Mouse (Mus musculus) intestine, embryonic 14.5 days (tissue): ENCODE measurements around the gene Phospho1. TPM values are rescaled to one million over a fixed set of nuclear protein-coding genes. Genes with fewer than 3 reads are reported as not detected.
A peak's percentile ranks its signal among the peaks of the same experiment; 100 is the strongest.

Experiments used
- ATAC-seq: fragments of 200-750 bp; cut with Nextera tagmentation; replicated peaks from 2 replicates; pipeline ENCODE4 v1.8.0; 2017; ENCODE audit warnings: low read depth, moderate number of reproducible peaks, moderate TSS enrichment, moderate library complexity; ENCODE audit not compliant: low FRiP score, low TSS enrichment
- DNase-seq: peaks from one replicate; pipeline ENCODE4 v3.0.0-alpha.2; 2018; ENCODE audit warnings: low spot score
- H3K27ac ChIP-seq: fragments of 300-500 bp; sonication (generic); 2 replicates; pipeline ENCODE4 v1.5.1; 2014; ENCODE audit warnings: low read depth, mild to moderate bottlenecking, control low read depth
- H3K27me3 ChIP-seq: fragments of 300-500 bp; sonication (generic); replicated peaks from 2 replicates; pipeline ENCODE4 v1.6.1; 2014; ENCODE audit warnings: low read length, control low read depth; ENCODE audit not compliant: control insufficient read depth, insufficient read depth
- H3K36me3 ChIP-seq: fragments of 300-500 bp; sonication (generic); 2 replicates; pipeline ENCODE4 v1.6.1; 2014; ENCODE audit warnings: low read length, control low read depth; ENCODE audit not compliant: control insufficient read depth, insufficient read depth
- H3K4me1 ChIP-seq: fragments of 300-500 bp; sonication (generic); replicated peaks from 2 replicates; pipeline ENCODE4 v1.6.1; 2014; ENCODE audit warnings: low read length, control low read depth, mixed read lengths; ENCODE audit not compliant: control insufficient read depth, insufficient read depth
- H3K4me2 ChIP-seq: fragments of 300-500 bp; sonication (generic); 2 replicates; pipeline ENCODE4 v1.6.1; 2014; ENCODE audit warnings: low read length
- H3K4me3 ChIP-seq: fragments of 300-500 bp; sonication (generic); 2 replicates; pipeline ENCODE4 v1.5.1; 2014; ENCODE audit warnings: low read depth, low read length, control low read depth, mixed read lengths
- H3K9ac ChIP-seq: fragments of 300-500 bp; sonication (generic); 2 replicates; pipeline ENCODE4 v1.6.1; 2014; ENCODE audit warnings: mild to moderate bottlenecking, low read length
- H3K9me3 ChIP-seq: fragments of 300-500 bp; sonication (generic); 2 replicates; pipeline ENCODE4 v1.6.1; 2016; ENCODE audit warnings: low read length, control low read depth; ENCODE audit not compliant: control insufficient read depth
- WGBS: fragments of 180-500 bp; shearing (Covaris S2); extraction: QIAGEN DNeasy Blood & Tissue Kit; methylation state at CpG from one replicate; pipeline ENCODE4 v1.1.7; 2014; 5-methylcytosine and 5-hydroxymethylcytosine counted together
- polyA plus RNA-seq: library from polyadenylated mRNA; unstranded; fragments of >200 nt; fragmentation: Nextera tagmentation; extraction: Ambion mirVana; gene quantifications from 2 replicates; pipeline ENCODE4 v1.2.1, GENCODE M21; 2014

Gene Phospho1
- polyA plus RNA-seq, 1 experiment from 2014 or later = 0.39 TPM

DNA sequence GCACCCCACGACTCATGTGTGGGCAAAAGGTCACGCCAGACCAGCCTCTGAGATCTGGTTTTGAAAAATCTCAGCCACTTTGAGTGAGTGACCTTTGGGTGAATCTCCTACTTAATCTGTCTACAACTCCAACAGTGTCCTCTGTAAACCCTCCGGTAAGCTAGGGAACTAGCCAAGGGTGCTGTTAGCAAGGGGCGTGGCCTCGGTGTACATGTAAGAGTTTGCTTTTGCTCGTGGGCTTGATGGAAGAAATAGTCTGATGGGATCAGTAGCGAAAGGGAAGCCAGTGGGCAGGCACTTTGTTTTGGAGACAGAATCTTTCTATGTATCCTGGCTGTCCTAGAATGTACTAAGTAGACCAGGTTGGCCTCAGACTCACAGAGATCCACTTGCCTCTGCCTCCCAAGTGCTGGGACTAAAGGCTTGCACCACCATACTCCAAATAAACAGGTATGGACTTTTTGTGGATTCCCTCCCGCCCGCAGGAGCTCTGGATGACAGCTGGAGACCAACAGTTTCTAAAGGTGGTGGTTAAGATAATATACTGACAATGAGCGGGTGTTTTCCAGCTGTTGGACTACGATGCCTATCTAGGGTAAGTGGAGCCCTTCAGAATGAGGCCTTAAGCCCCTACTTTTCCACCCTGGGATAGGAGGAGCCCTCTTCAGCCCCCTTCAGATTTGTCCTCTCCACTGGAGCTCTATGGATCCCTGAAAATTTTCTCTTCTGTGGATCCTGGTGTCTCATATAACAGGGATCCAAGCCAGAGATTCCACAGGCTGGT, 4.1 kb downstream of the Phospho1 start:
- no peak overlapping the region for H3K27ac ChIP-seq
- peaks cover 82% of the 10 kb centered on the region for H3K27me3 ChIP-seq
- DNase-seq (no peak), ATAC-seq (no peak)
- no peaks in the 10 kb centered on the region for H3K9me3 ChIP-seq
- no peak overlapping the region for H3K9ac ChIP-seq
- peaks cover 17% of the 10 kb centered on the region; the same call in 1 of the 2 replicates for H3K4me1 ChIP-seq
- WGBS = 73% methylated on average over 11 of the region's 11 CpGs
- H3K36me3 ChIP-seq = no peaks in the 10 kb centered on the region
- no peak overlapping the region for H3K4me3 ChIP-seq
- no peak overlapping the region for H3K4me2 ChIP-seq

DNA sequence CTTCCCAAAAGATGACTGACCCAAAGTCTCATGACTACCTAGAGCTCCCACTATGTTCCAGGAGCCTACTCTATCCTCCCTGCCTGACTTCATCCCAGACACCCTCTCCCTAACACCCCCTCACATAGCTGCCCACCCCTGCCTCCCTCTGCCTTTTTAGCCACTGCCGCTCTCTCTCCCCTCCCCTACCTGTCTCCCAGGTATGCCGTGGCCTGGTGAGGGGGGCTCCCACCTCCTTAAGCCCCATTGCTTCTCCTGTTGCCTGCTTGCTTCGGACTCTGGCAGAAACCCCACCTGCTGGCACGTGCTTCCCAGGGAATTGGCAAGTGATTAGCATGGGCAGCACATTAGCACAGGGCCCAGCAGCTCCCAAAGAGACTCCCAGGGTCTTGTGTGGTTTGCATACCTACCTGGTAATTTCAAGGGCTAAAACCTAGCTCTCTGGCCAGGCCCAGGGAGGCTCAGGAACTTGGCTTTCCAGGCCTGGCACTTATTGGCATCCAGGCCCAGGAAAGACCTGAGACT, 5.3 kb downstream of the Phospho1 start:
- no peak for ATAC-seq
- Histone ChIP-seq H3K4me3 (no peak overlapping the region), H3K4me1 (peaks cover 17% of the 10 kb centered on the region; the same call in 1 of the 2 replicates), H3K36me3 (no peaks in the 10 kb centered on the region), H3K9me3 (no peaks in the 10 kb centered on the region), H3K27me3 (peaks cover 87% of the 10 kb centered on the region), H3K9ac (no peak overlapping the region), H3K4me2 (no peak overlapping the region), H3K27ac (no peak overlapping the region)
- 39% methylated on average over 4 of the region's 4 CpGs for WGBS
- DNase-seq = no peak

DNA sequence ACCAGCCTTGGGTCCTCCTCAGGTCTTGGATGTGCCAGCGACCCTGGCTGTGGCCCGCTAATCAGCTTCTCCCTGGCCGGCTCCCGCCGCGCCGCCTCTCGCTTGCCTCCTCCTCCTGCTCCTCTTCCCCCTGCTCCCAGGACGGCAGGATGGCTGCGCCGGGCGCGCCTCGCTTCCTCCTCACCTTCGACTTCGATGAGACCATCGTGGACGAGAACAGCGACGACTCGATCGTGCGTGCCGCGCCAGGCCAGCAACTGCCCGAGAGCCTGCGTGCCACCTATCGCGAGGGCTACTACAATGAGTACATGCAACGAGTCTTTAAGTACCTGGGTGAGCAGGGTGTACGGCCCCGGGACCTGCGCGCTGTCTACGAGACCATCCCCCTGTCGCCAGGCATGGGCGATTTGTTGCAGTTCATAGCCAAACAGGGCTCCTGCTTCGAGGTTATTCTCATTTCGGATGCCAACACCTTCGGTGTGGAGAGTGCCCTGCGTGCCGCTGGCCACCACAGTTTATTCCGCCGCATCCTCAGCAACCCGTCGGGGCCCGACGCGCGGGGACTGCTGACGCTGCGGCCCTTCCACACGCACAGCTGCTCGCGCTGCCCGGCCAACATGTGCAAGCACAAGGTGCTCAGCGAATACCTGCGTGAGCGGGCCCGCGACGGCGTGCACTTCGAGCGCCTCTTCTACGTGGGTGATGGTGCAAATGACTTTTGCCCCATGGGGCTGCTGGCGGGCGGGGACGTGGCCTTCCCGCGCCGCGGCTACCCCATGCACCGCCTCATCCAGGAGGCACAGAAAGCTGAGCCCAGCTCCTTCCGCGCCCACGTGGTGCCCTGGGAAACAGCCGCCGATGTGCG, 6.3 kb downstream of the Phospho1 start:
- Histone ChIP-seq H3K27ac (no peak overlapping the region), H3K4me1 (peaks cover 16% of the 10 kb centered on the region), H3K4me3 (peak overlapping the region; percentile 29), H3K9ac (0 out of 2 replicates have a peak overlapping the region, but pooled peaks have one; percentile 3), H3K27me3 (peaks cover 83% of the 10 kb centered on the region), H3K9me3 (no peaks in the 10 kb centered on the region), H3K36me3 (no peaks in the 10 kb centered on the region), H3K4me2 (peak overlapping the region; percentile 47)
- 4% methylated on average over 80 of the region's 80 CpGs for WGBS
- peak; percentile 74 for DNase-seq
- ATAC-seq = peak; percentile 45; the same call in 1 of the 2 replicates

DNA sequence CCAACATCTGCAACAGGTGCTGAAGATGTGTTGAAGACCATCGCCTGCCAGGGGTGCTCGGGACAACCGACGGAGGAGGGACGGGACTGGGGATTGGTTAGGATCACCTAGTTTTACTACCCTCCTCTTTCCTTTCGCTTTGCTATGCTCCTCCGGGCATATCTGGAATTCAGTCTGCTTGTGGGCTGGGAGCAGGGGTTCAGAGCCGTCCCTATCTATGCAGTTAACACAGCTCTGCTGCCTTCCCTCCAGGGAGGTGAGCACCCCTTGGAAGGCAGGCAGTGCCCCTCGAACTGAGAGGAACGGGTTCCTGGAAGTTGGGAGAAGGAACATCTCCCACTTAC, 6.9 kb downstream of the Phospho1 start:
- DNase-seq (no peak), ATAC-seq (no peak)
- H3K4me2 ChIP-seq = peak overlapping the region; percentile 47
- H3K9me3 ChIP-seq = no peaks in the 10 kb centered on the region
- peaks cover 18% of the 10 kb centered on the region for H3K4me1 ChIP-seq
- WGBS = 7% methylated on average over 10 of the region's 10 CpGs
- no peak overlapping the region for H3K9ac ChIP-seq
- no peak overlapping the region for H3K27ac ChIP-seq
- H3K4me3 ChIP-seq = peak overlapping the region; percentile 29
- peaks cover 82% of the 10 kb centered on the region for H3K27me3 ChIP-seq
- H3K36me3 ChIP-seq = no peaks in the 10 kb centered on the region

DNA sequence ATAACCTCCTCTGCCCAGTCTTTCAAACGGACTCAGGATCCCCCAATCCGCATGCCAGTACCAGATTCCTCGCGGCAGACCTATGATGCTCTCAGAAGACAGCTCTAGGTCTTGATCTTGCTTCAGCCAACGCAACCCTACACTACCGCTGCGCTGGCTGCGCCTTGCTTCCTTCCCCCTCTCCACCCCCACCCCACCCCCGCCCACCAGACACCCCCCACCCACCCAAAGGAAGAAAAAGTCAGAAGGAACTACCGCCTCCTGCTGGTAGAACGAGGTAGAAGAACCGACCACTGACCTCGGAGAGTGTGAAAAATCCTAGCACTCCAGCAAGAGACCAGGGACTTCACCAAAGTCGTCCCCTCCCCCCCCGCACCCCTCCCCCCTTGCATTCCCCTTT, 7.3 kb downstream of the Phospho1 start:
- ATAC-seq (no peak), DNase-seq (no peak)
- Histone ChIP-seq H3K9ac (no peak overlapping the region), H3K4me2 (peak overlapping the region; percentile 47; the same call in 1 of the 2 replicates), H3K27ac (no peak overlapping the region), H3K4me1 (peaks cover 21% of the 10 kb centered on the region), H3K9me3 (no peaks in the 10 kb centered on the region), H3K27me3 (peaks cover 78% of the 10 kb centered on the region), H3K4me3 (peak overlapping the region; percentile 29; the same call in 1 of the 2 replicates), H3K36me3 (no peaks in the 10 kb centered on the region)
- 11% methylated on average over 14 of the region's 15 CpGs for WGBS

DNA sequence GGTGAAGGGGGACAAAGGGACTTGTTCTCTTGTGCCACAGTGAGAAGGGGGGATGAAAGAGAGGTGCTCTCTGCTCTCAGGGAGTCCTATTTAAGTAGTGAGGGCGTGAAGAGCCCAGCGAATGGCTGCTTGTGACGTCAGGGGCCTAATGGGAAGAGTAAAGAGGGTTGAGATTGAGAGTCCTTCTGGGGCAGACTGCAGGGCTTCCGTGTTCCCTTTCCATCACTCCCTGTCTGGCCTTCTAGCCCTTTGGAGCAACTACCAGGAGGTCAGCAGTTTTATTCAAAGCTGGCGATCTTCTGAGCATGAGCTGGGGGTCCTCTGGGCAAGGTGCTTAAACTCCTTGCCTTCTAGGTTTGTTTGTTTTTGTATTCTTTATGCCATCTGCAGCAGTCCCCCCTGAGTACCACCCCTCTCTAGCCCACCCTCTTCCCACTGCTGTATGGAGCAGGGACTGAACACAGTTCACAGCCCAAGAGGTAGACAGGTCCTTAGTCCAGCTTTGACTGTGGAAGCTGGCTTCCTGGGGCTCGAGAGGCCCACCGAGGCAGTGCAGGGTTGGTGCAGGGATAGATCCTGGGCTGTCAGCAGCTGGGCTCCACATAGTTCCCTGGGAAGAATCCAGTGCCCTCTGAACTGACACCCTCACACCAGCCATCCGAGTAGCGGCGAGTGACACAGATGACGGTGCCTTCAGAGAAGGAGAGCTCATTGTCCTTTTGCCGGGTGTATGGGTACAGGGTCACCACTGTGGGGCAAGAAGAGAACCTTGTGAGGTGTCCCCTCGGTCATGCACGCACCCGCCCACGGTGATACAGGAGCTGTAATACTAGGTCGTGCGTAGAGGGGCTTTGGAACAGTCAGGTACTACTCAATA, 8.1 kb downstream of the Phospho1 start:
- WGBS = 53% methylated on average over 18 of the region's 18 CpGs
- Histone ChIP-seq H3K9me3 (no peaks in the 10 kb centered on the region), H3K27ac (no peak overlapping the region), H3K36me3 (no peaks in the 10 kb centered on the region), H3K4me2 (no peak overlapping the region), H3K4me3 (no peak overlapping the region), H3K4me1 (peaks cover 28% of the 10 kb centered on the region), H3K27me3 (peaks cover 71% of the 10 kb centered on the region), H3K9ac (no peak overlapping the region)
- DNase-seq = no peak
- ATAC-seq = no peak

DNA sequence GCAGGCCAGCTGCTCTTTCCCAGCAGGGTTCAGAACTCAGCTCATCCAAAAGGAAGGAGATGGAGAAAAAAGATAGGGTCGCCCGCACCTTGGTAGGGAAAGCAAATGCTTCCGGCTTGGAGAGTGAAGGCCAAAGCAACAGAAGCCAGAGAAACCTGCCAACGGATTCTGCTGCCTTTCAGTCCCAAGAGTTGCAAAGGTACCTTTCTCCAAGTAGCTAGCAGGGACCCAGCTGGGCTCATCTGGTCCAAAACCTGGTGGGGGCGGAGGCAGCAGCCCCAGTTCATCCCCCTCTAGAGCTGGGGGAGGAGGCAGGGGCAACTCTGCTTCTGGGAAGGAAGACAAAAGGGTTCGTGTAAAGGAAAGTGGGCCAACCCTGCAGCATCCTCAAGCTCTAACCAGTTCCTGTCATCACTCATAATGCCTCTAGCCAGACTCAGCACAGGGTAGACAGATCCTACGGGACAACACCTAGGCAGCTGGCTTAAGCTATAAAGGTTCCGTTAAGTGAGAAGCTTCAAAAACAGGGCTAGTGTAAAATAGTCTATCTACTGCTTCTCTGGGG, 8.8 kb downstream of the Phospho1 start:
- no peak for DNase-seq
- no peaks in the 10 kb centered on the region for H3K36me3 ChIP-seq
- H3K27ac ChIP-seq = no peak overlapping the region
- peaks cover 31% of the 10 kb centered on the region for H3K4me1 ChIP-seq
- H3K4me3 ChIP-seq = no peak overlapping the region
- no peaks in the 10 kb centered on the region for H3K9me3 ChIP-seq
- ATAC-seq = no peak
- H3K4me2 ChIP-seq = no peak overlapping the region
- H3K9ac ChIP-seq = no peak overlapping the region
- H3K27me3 ChIP-seq = peaks cover 68% of the 10 kb centered on the region
- WGBS = 30% methylated on average over 8 of the region's 8 CpGs
